Mouse (Mus musculus): ENCODE measurements around the gene Slc25a41. TPM values are rescaled to one million over a fixed set of nuclear protein-coding genes. Genes with fewer than 3 reads are reported as not detected.

The Slc25a41 gene
- polyA plus RNA-seq, 1 experiment from 2014 or later = not detected

- H3K27ac ChIP-seq (ENCODE audit: low read length) = no peak overlapping the region
- H3K4me2 ChIP-seq (replicated peaks; ENCODE audit: low read depth, low read length) = no peak overlapping the region
- H3K4me1 ChIP-seq (ENCODE audit: control insufficient read depth, insufficient read depth, low read length) = peaks cover 5% of the 10 kb centered on the region
- H3K27me3 ChIP-seq (ENCODE audit: control insufficient read depth, insufficient read depth, low read length) = no peaks in the 10 kb centered on the region
- no peak for ATAC-seq (ENCODE audit: insufficient number of reproducible peaks, insufficient read depth, low FRiP score, low read depth)
- H3K9me3 ChIP-seq (ENCODE audit: control insufficient read depth, low read depth, low read length) = no peaks in the 10 kb centered on the region
- no peak overlapping the region for H3K4me3 ChIP-seq (ENCODE audit: low read depth, low read length)
- H3K9ac ChIP-seq (replicated peaks; ENCODE audit: low read depth, low read length) = no peak overlapping the region
- 84% methylated on average over 3 of the region's 3 CpGs for WGBS
- no peaks in the 10 kb centered on the region for H3K36me3 ChIP-seq (ENCODE audit: control insufficient read depth, insufficient read depth, low read length)
These were observed 55.2 kb downstream of the Slc25a41 start for GRCm38 (mm10) chr17:56986105-56986805.

GRCm38 (mm10) chr17:56985656-56986055, 55.8 kb downstream of the Slc25a41 start:
- ATAC-seq (ENCODE audit: insufficient number of reproducible peaks, insufficient read depth, low FRiP score, low read depth) = no peak
- WGBS = 69% methylated on average over 3 of the region's 3 CpGs
- H3K4me1 ChIP-seq (ENCODE audit: control insufficient read depth, insufficient read depth, low read length) = no peaks in the 10 kb centered on the region
- H3K4me2 ChIP-seq (replicated peaks; ENCODE audit: low read depth, low read length) = no peak overlapping the region
- H3K36me3 ChIP-seq (ENCODE audit: control insufficient read depth, insufficient read depth, low read length) = no peaks in the 10 kb centered on the region
- no peaks in the 10 kb centered on the region for H3K9me3 ChIP-seq (ENCODE audit: control insufficient read depth, low read depth, low read length)
- no peak overlapping the region for H3K27ac ChIP-seq (ENCODE audit: low read length)
- H3K9ac ChIP-seq (replicated peaks; ENCODE audit: low read depth, low read length) = no peak overlapping the region
- no peaks in the 10 kb centered on the region for H3K27me3 ChIP-seq (ENCODE audit: control insufficient read depth, insufficient read depth, low read length)
- H3K4me3 ChIP-seq (ENCODE audit: low read depth, low read length) = no peak overlapping the region

DNA sequence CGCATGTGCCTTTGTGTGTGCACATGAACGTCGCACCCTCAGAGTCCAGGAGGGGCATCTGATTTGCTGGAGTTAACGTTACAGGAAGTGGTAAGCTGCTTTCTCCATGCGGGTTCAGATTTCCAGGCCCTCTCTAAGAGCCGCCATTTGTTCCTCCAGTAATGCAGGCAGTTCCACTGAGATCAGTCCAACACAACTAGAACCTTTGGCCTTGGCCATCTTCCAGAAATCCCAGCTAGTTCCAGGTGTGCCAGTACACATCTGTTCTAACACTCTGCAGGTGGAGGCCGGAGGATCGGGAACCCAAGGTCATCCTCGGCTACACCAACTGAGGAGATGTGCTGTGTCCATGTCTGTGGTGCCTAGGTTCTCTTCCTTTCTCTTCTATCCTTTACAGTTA, 56.6 kb downstream of the Slc25a41 start:
- Histone ChIP-seq H3K9ac (replicated peaks; ENCODE audit: low read depth, low read length) (no peak overlapping the region), H3K27me3 (ENCODE audit: control insufficient read depth, insufficient read depth, low read length) (no peaks in the 10 kb centered on the region), H3K9me3 (ENCODE audit: control insufficient read depth, low read depth, low read length) (no peaks in the 10 kb centered on the region), H3K36me3 (ENCODE audit: control insufficient read depth, insufficient read depth, low read length) (no peaks in the 10 kb centered on the region), H3K4me2 (replicated peaks; ENCODE audit: low read depth, low read length) (no peak overlapping the region), H3K4me1 (ENCODE audit: control insufficient read depth, insufficient read depth, low read length) (no peaks in the 10 kb centered on the region), H3K4me3 (ENCODE audit: low read depth, low read length) (no peak overlapping the region), H3K27ac (ENCODE audit: low read length) (no peak overlapping the region)
- no peak for ATAC-seq (ENCODE audit: insufficient number of reproducible peaks, insufficient read depth, low FRiP score, low read depth)
- 83% methylated on average over 9 of the region's 9 CpGs for WGBS

Other genes starting within 250 kb of the Slc25a41 start
- 6.7 TPM in 2 replicates for gene Rfx2, start 210.6 kb downstream of the Slc25a41 start, polyA plus RNA-seq (2014; fragmentation: Nextera tagmentation; extraction: Ambion mirVana)
- gene Acsbg2, start 167.2 kb downstream of the Slc25a41 start, polyA plus RNA-seq (2014; fragmentation: Nextera tagmentation; extraction: Ambion mirVana) = not detected in 2 replicates
- 0.35 and 0.76 TPM in 2 replicates for gene 1700061G19Rik, start 166.2 kb downstream of the Slc25a41 start, polyA plus RNA-seq (2014; fragmentation: Nextera tagmentation; extraction: Ambion mirVana)
- gene Mllt1, start 106.2 kb downstream of the Slc25a41 start, polyA plus RNA-seq (2014; fragmentation: Nextera tagmentation; extraction: Ambion mirVana) = 26.8 and 29.6 TPM in 2 replicates
- not detected in 2 replicates for gene Acer1, start 59.5 kb downstream of the Slc25a41 start, polyA plus RNA-seq (2014; fragmentation: Nextera tagmentation; extraction: Ambion mirVana)
- 146 and 164 TPM in 2 replicates for gene Clpp, start 51.3 kb downstream of the Slc25a41 start, polyA plus RNA-seq (2014; fragmentation: Nextera tagmentation; extraction: Ambion mirVana)
- gene Alkbh7, start 44.3 kb downstream of the Slc25a41 start, polyA plus RNA-seq (2014; fragmentation: Nextera tagmentation; extraction: Ambion mirVana) = 41.8 and 43.7 TPM in 2 replicates
- gene Pspn, start 41.6 kb downstream of the Slc25a41 start, polyA plus RNA-seq (2014; fragmentation: Nextera tagmentation; extraction: Ambion mirVana) = 0.83 and 1.0 TPM in 2 replicates
- 56.3 and 59.8 TPM in 2 replicates for gene Gtf2f1, start 30.4 kb downstream of the Slc25a41 start, polyA plus RNA-seq (2014; fragmentation: Nextera tagmentation; extraction: Ambion mirVana)
- 0.64 and 0.77 TPM in 2 replicates for gene Gm17949, start 30.2 kb downstream of the Slc25a41 start, polyA plus RNA-seq (2014; fragmentation: Nextera tagmentation; extraction: Ambion mirVana)
- gene Khsrp, start 10.1 kb downstream of the Slc25a41 start, polyA plus RNA-seq (2014; fragmentation: Nextera tagmentation; extraction: Ambion mirVana) = 45.8 and 46.4 TPM in 2 replicates
- gene Crb3, start 17.5 kb upstream of the Slc25a41 start, polyA plus RNA-seq (2014; fragmentation: Nextera tagmentation; extraction: Ambion mirVana) = 43.8 and 44.2 TPM in 2 replicates
- 11.5 and 12.7 TPM in 2 replicates for gene Slc25a23, start 18.2 kb upstream of the Slc25a41 start, polyA plus RNA-seq (2014; fragmentation: Nextera tagmentation; extraction: Ambion mirVana)
- gene Dennd1c, start 36.9 kb upstream of the Slc25a41 start, polyA plus RNA-seq (2014; fragmentation: Nextera tagmentation; extraction: Ambion mirVana) = 5.0 and 5.3 TPM in 2 replicates
- 33.9 and 34.9 TPM in 2 replicates for gene Tubb4a, start 46.1 kb upstream of the Slc25a41 start, polyA plus RNA-seq (2014; fragmentation: Nextera tagmentation; extraction: Ambion mirVana)
- gene Tnfsf9, start 63.7 kb upstream of the Slc25a41 start, polyA plus RNA-seq (2014; fragmentation: Nextera tagmentation; extraction: Ambion mirVana) = 11.0 and 11.7 TPM in 2 replicates
- not detected in 2 replicates for gene Cd70, start 108.1 kb upstream of the Slc25a41 start, polyA plus RNA-seq (2014; fragmentation: Nextera tagmentation; extraction: Ambion mirVana)
- 0.31 TPM in 1 of 2 replicates, not detected in the other for gene Tnfsf14, start 152.5 kb upstream of the Slc25a41 start, polyA plus RNA-seq (2014; fragmentation: Nextera tagmentation; extraction: Ambion mirVana)
- gene C3, start 186.5 kb upstream of the Slc25a41 start, polyA plus RNA-seq (2014; fragmentation: Nextera tagmentation; extraction: Ambion mirVana) = 0.48 and 1.4 TPM in 2 replicates
- 38.6 and 40.6 TPM in 2 replicates for gene Gpr108, start 206.8 kb upstream of the Slc25a41 start, polyA plus RNA-seq (2014; fragmentation: Nextera tagmentation; extraction: Ambion mirVana)
- gene Trip10, start 207.8 kb upstream of the Slc25a41 start, polyA plus RNA-seq (2014; fragmentation: Nextera tagmentation; extraction: Ambion mirVana) = 33.4 and 35.4 TPM in 2 replicates
- 1.8 and 2.7 TPM in 2 replicates for gene Vav1, start 237.4 kb upstream of the Slc25a41 start, polyA plus RNA-seq (2014; fragmentation: Nextera tagmentation; extraction: Ambion mirVana)